Mouse (Mus musculus): ENCODE measurements around the gene Igsf6. TPM values are rescaled to one million over a fixed set of nuclear protein-coding genes. Genes with fewer than 3 reads are reported as not detected.

The Igsf6 gene
- polyA plus RNA-seq, 1 experiment: 0.04 TPM

DNA sequence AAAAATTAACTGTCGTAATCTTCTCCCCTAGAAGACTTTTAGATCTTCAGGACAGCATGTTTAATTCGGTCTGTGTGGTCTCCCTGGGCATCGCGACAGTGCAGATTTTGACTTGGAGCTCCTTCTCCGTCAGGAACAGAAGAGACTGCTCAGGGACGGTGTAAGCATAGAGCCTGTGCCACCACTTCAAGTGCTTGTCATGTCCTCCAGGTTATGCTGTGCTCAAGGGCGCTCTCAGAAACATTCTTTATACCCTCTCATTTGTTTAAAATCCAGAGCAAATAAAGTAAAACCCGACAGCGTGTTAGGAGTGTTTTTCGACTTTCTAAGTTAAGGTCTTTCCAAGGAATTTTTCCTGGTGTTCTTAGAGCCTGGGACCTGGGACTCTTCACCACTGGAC lies 59.9 kb downstream of the Igsf6 start:
- no peaks in the 10 kb centered on the region for H3K36me3 ChIP-seq (ENCODE audit: control insufficient read depth, insufficient read depth)
- H3K27me3 ChIP-seq (ENCODE audit: control insufficient read depth, insufficient read depth, insufficient read length): peaks cover 41% of the 10 kb centered on the region
- no peak overlapping the region for H3K4me2 ChIP-seq (ENCODE audit: low read depth)
- no peaks in the 10 kb centered on the region for H3K79me2 ChIP-seq (ENCODE audit: control insufficient read depth, insufficient read depth)
- no peak overlapping the region for H3ac ChIP-seq (ENCODE audit: control insufficient read depth, insufficient read length)
- no peak overlapping the region for H3K4me3 ChIP-seq
- TF ChIP-seq USF1 (IDR thresholded peaks at IDR 0.05; ENCODE audit: low read depth) (no peak), SRF (IDR thresholded peaks at IDR 0.05; ENCODE audit: control insufficient read depth, insufficient read length, low read depth) (no peak), MYOD1 (IDR thresholded peaks at IDR 0.05; ENCODE audit: control insufficient read depth in 1 of 3, insufficient read length in 2 of 3, low read depth in 2 of 3) (no peak), CEBPB (IDR thresholded peaks at IDR 0.05; ENCODE audit: insufficient read depth, poor library complexity, severe bottlenecking) (no peak), POLR2AphosphoS2 (IDR thresholded peaks at IDR 0.05; ENCODE audit: insufficient read length, low read depth) (no peak), POLR2A (IDR thresholded peaks at IDR 0.05; ENCODE audit: insufficient read length, low read depth) (no peak), TCF3 (IDR thresholded peaks at IDR 0.05; ENCODE audit: insufficient read length, low read depth) (no peak), MAX (IDR thresholded peaks at IDR 0.05; ENCODE audit: low read depth) (no peak), E2F4 (IDR thresholded peaks at IDR 0.05; ENCODE audit: insufficient read depth) (no peak), MYOG (IDR thresholded peaks at IDR 0.05; ENCODE audit: control insufficient read depth in 1 of 3, insufficient read depth in 1 of 3, insufficient read length in 2 of 3, low read depth in 2 of 3) (no peak), TCF12 (IDR thresholded peaks at IDR 0.05; ENCODE audit: insufficient read depth, poor library complexity, severe bottlenecking) (no peak), REST (IDR thresholded peaks at IDR 0.05; ENCODE audit: insufficient read depth, insufficient read length) (no peak)

Other genes with a start within 250 kb of the Igsf6 start
- 32.3 TPM for gene Eef2k, start 231.7 kb downstream of the Igsf6 start, polyA plus RNA-seq (2012; fragmentation: generic; extraction: Trizol)
- 12.0 TPM for gene Polr3e, start 156.8 kb downstream of the Igsf6 start, polyA plus RNA-seq (2012; fragmentation: generic; extraction: Trizol)
- gene Cdr2, start 92.3 kb downstream of the Igsf6 start, polyA plus RNA-seq (2012; fragmentation: generic; extraction: Trizol): 9.6 TPM
- 0.04 TPM for gene Mfsd13b, start 92.1 kb downstream of the Igsf6 start, polyA plus RNA-seq (2012; fragmentation: generic; extraction: Trizol)
- gene Mettl9, start 40.1 kb downstream of the Igsf6 start, polyA plus RNA-seq (2012; fragmentation: generic; extraction: Trizol): 23.5 TPM
- gene Otoa, start 7.1 kb upstream of the Igsf6 start, polyA plus RNA-seq (2012; fragmentation: generic; extraction: Trizol): 0.35 TPM

Measured in myocyte (in vitro differentiated cells).